Mouse (Mus musculus): Measurements from ENCODE around the gene Clec5a. TPM values are rescaled to one million over a fixed set of nuclear protein-coding genes. Genes with fewer than 3 reads are reported as not detected.

Clec5a gene
- 2.2 and 2.9 TPM in 2 replicates for polyA plus RNA-seq (2015; fragmentation: Nextera tagmentation; extraction: Ambion mirVana)

GRCm38 (mm10) chr6:40585645-40586044 lies at the start of gene Clec5a:
Clec5a (minus strand) TSS chr6:40585821.

DNA sequence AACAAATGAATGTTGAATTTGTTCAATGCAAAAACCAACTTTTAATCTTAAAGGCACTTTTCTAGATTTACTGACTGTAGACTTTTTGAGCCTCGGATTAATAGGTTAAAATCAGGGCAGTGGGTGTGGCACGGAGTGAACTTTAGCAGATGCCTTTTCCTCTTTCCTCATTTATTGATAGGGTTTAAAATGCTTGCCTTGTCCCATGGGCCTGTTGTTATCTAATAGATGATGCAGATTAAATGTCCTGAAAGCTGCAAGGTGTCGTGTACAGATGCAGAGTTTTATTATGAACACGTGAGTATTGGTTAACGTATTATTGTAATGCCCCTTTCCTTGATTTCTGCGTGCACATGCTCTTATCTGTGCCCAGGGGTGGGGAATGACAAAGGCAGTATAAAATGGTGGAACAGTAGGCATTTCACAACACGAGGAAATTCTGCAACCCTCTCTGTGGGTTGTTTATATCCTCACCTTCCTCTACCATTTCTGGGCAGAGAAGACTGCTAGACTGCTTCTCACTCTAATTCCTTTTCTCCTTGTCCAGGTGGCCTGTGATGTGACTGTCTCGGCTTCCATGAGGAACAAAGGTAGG lies 42.9 kb upstream of the Clec5a start, which contains the start of gene Mgam:
Mgam (plus strand) TSS at position 426 of the 595 bp plus-strand sequence.

DNA sequence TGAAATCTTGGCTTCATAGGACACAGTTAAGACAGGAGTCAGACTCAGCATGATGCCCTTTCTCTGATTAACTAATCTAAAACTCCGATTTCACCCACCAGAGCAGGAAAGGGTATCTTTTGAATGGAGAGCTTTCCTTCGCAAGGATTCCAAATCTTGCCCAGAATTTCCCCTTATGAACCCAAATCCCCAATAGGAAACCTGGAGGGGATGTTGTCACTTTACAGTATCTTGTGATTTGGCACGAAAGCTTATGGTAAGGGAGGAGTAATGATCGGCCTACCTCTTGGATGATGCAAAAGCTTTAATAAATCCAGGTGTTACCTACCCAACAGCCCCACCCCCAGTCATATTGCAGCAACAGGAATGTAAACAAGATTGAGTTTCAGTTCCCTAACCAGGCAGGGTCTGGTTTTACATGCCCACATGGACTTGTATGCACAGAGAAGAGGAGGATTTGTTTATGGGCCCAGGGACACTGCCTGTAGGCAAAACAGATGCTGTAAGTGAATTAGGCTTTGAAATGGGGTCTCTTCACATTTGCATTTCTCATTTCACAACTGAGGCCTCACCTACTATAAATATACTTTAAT lies 27.7 kb upstream of the Clec5a start, which contains the start of gene Tas2r138:
Tas2r138 (minus strand) TSS at position 51 of the 593 bp plus-strand sequence.

GRCm38 (mm10) chr6:40569187-40569586 lies 16.4 kb downstream of the Clec5a start, which contains the start of gene Olfr460:
Olfr460 (plus strand) TSS chr6:40569487.

GRCm38 (mm10) chr6:40554950-40555349 lies 30.7 kb downstream of the Clec5a start, which contains the start of gene Olfr461:
Olfr461 (minus strand) TSS chr6:40555050.

Other genes starting within 250 kb of the Clec5a start
- 4.5 and 7.0 TPM in 2 replicates for gene E330009J07Rik, start 149.7 kb downstream of the Clec5a start, polyA plus RNA-seq (2015; fragmentation: Nextera tagmentation; extraction: Ambion mirVana)
- not detected in 2 replicates for gene Wee2, start 146.7 kb downstream of the Clec5a start, polyA plus RNA-seq (2015; fragmentation: Nextera tagmentation; extraction: Ambion mirVana)
- gene Ssbp1, start 114.5 kb downstream of the Clec5a start, polyA plus RNA-seq (2015; fragmentation: Nextera tagmentation; extraction: Ambion mirVana): 191 and 199 TPM in 2 replicates
- not detected in 2 replicates for gene Tas2r137, start 94.6 kb downstream of the Clec5a start, polyA plus RNA-seq (2015; fragmentation: Nextera tagmentation; extraction: Ambion mirVana)
- gene Tas2r108, start 92.3 kb downstream of the Clec5a start, polyA plus RNA-seq (2015; fragmentation: Nextera tagmentation; extraction: Ambion mirVana): not detected in 2 replicates
- gene Prss37, start 66.3 kb downstream of the Clec5a start, polyA plus RNA-seq (2015; fragmentation: Nextera tagmentation; extraction: Ambion mirVana): not detected in 2 replicates
- not detected in 2 replicates for gene Olfr461, start 30.8 kb downstream of the Clec5a start, polyA plus RNA-seq (2015; fragmentation: Nextera tagmentation; extraction: Ambion mirVana)
- gene Olfr460, start 16.3 kb downstream of the Clec5a start, polyA plus RNA-seq (2015; fragmentation: Nextera tagmentation; extraction: Ambion mirVana): not detected in 2 replicates
- not detected in 2 replicates for gene Tas2r138, start 27.5 kb upstream of the Clec5a start, polyA plus RNA-seq (2015; fragmentation: Nextera tagmentation; extraction: Ambion mirVana)
- 0.29 and 0.57 TPM in 2 replicates for gene Mgam, start 43.0 kb upstream of the Clec5a start, polyA plus RNA-seq (2015; fragmentation: Nextera tagmentation; extraction: Ambion mirVana)

Data from adrenal gland, postnatal 0 days (tissue).